Mouse (Mus musculus) liver, embryonic 12.5 days (tissue): ENCODE measurements around the gene Cnbp. TPM values are rescaled to one million over a fixed set of nuclear protein-coding genes. Genes with fewer than 3 reads are reported as not detected.

Source experiments
- ATAC-seq: fragments of 200-750 bp; cut with Nextera tagmentation; 2 replicates; pipeline ENCODE4 v1.8.0; 2017; ENCODE audit warnings: moderate number of reproducible peaks, mild to moderate bottlenecking, moderate library complexity
- H3K27ac ChIP-seq: fragments of 300-500 bp; sonication (generic); 2 replicates; pipeline ENCODE4 v1.5.1; 2016; ENCODE audit warnings: mild to moderate bottlenecking
- H3K27me3 ChIP-seq: fragments of 300-500 bp; sonication (generic); replicated peaks from 2 replicates; pipeline ENCODE4 v1.6.1; 2016; ENCODE audit warnings: mild to moderate bottlenecking, moderate library complexity
- H3K36me3 ChIP-seq: fragments of 300-500 bp; sonication (generic); 2 replicates; pipeline ENCODE4 v1.6.1; 2016; ENCODE audit warnings: mild to moderate bottlenecking, moderate library complexity
- H3K4me1 ChIP-seq: fragments of 300-500 bp; sonication (generic); 2 replicates; pipeline ENCODE4 v1.6.1; 2016
- H3K4me2 ChIP-seq: fragments of 300-500 bp; sonication (generic); 2 replicates; pipeline ENCODE4 v1.6.1; 2016; ENCODE audit warnings: mild to moderate bottlenecking, moderate library complexity
- H3K4me3 ChIP-seq: fragments of 300-500 bp; sonication (generic); 2 replicates; pipeline ENCODE4 v1.5.1; 2016; ENCODE audit warnings: mild to moderate bottlenecking, moderate library complexity
- H3K9ac ChIP-seq: fragments of 300-500 bp; sonication (generic); 2 replicates; pipeline ENCODE4 v1.6.1; 2016; ENCODE audit warnings: mild to moderate bottlenecking, moderate library complexity
- H3K9me3 ChIP-seq: fragments of 300-500 bp; sonication (generic); replicated peaks from 2 replicates; pipeline ENCODE4 v1.6.1; 2016; ENCODE audit warnings: mild to moderate bottlenecking, moderate library complexity
- whole genome bisulfite sequencing: fragments of 180-500 bp; shearing (Covaris S2); methylation state at CpG from one replicate; pipeline ENCODE4 v1.1.7; 2016; ENCODE audit not compliant: insufficient replicate concordance; 5-methylcytosine and 5-hydroxymethylcytosine counted together
- polyA plus RNA-seq: library from polyadenylated mRNA; unstranded; fragments of >200 nt; fragmentation: Nextera tagmentation; extraction: Ambion mirVana; gene quantifications from 2 replicates; pipeline ENCODE4 v1.2.1, GENCODE M21; 2016

The Cnbp gene
- polyA plus RNA-seq = 896 and 933 TPM in 2 replicates

DNA sequence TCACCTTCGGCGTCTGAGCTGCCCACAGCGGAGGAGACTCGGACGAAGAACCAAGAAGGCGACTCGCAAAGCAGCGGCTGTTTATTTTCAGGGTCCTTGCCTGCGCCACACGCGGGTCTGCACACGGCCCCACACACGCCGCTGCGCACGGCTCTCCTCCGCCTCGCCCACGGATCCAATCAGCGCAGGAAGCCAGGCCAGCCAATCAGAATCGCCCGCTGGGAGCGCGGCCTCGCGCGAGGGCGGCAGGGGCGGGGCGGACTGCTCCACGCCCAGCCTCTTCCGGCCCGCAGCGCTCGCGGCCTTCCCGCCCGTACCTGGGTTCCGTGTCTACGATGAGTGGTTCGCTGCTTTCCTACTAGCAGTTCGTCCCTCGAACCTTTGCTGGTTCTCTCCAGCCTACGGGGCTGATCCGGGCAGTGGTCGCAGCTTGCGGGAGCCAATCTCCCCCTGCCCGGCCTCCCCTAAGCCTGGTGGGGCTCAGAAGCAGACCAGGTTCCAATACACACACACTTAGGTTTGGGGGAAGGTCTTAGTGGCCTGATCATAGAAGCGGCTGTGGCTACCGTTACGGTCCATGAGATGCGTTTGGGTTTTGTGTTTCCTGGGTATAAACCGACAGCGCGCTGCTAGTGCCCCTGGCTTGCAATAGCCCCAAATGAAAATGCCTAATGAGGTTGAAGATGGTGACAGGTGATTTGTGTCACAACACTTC, at the start of gene Cnbp:
TSS of gene Cnbp (minus strand) at position 207 of the 715 bp plus-strand sequence.
- Histone ChIP-seq H3K27me3 (no peaks in the 10 kb centered on the region), H3K4me3 (peak within 1 kb of the TSS; percentile 88), H3K4me1 (peaks cover 58% of the 10 kb centered on the region), H3K27ac (peak within 1 kb of the TSS; percentile 92), H3K4me2 (peak within 1 kb of the TSS; percentile 84), H3K9me3 (no peaks in the 10 kb centered on the region), H3K36me3 (peaks cover 29% of the 10 kb centered on the region), H3K9ac (peak within 1 kb of the TSS; percentile 98)
- WGBS = under 1% methylated on average over 55 of the region's 55 CpGs
- ATAC-seq = peak; percentile 95

- H3K9ac ChIP-seq = no peak overlapping the region
- 90% methylated on average over 10 of the region's 10 CpGs for WGBS
- H3K36me3 ChIP-seq = peaks cover 99% of the 10 kb centered on the region
- H3K9me3 ChIP-seq = no peaks in the 10 kb centered on the region
- no peaks in the 10 kb centered on the region for H3K27me3 ChIP-seq
- H3K4me1 ChIP-seq = no peaks in the 10 kb centered on the region
- no peak overlapping the region for H3K27ac ChIP-seq
- ATAC-seq = no peak
- H3K4me2 ChIP-seq = no peak overlapping the region
- no peak overlapping the region for H3K4me3 ChIP-seq
Measured at GRCm38 (mm10) chr6:87898028-87898427, 47.1 kb upstream of the Cnbp start.

- ATAC-seq = no peak
- no peak overlapping the region for H3K4me3 ChIP-seq
- H3K27ac ChIP-seq = no peak overlapping the region
- H3K9ac ChIP-seq = no peak overlapping the region
- H3K36me3 ChIP-seq = peaks cover 99% of the 10 kb centered on the region
- H3K27me3 ChIP-seq = no peaks in the 10 kb centered on the region
- WGBS = 85% methylated on average over 7 of the region's 7 CpGs
- peaks cover 2% of the 10 kb centered on the region for H3K4me1 ChIP-seq
- H3K9me3 ChIP-seq = no peaks in the 10 kb centered on the region
- no peak overlapping the region for H3K4me2 ChIP-seq
Measured at GRCm38 (mm10) chr6:87893931-87894330, 43.0 kb upstream of the Cnbp start.

DNA sequence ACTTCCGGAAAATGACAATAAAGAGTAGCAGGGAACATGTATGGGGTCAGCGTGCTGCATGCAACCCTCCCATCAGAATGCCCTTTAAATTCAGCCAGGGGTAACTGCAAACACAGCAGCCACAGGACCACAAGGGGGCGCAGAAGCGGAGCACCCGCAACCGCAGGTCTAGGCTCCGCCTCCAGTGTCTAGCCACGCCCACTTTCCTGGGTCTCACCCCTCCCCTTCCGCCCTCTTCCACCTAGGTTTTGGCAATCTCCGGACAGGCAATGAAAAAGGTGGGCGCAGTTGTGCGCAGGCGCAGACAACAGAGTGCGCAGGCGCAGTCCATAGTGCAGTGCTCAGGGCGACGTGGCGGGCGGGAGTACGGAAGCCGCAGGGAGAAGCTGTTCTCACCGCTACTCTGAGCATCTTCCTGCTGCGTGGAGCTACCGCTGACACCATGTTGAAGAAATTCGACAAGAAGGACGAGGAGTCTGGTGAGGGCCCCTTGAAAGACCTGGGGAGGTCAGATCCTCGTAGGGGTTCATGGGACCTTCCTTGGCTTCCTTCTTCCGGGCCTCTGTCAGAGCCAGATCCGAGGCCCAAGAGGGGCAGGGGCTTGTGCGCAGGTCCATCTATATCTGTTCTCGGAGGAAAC, 36.8 kb upstream of the Cnbp start, which contains the start of gene Copg1:
TSS of gene Copg1 (plus strand) at position 221 of the 640 bp plus-strand sequence.
- no peaks in the 10 kb centered on the region for H3K9me3 ChIP-seq
- ATAC-seq = peak; percentile 96
- H3K9ac ChIP-seq = peak within 1 kb of the TSS; percentile 86
- peaks cover 19% of the 10 kb centered on the region for H3K4me1 ChIP-seq
- peak within 1 kb of the TSS; percentile 79 for H3K4me3 ChIP-seq
- peak within 1 kb of the TSS; percentile 75 for H3K27ac ChIP-seq
- H3K27me3 ChIP-seq = no peaks in the 10 kb centered on the region
- H3K4me2 ChIP-seq = peak within 1 kb of the TSS; percentile 74
- WGBS = under 1% methylated on average over 31 of the region's 31 CpGs
- peaks cover 40% of the 10 kb centered on the region for H3K36me3 ChIP-seq

DNA sequence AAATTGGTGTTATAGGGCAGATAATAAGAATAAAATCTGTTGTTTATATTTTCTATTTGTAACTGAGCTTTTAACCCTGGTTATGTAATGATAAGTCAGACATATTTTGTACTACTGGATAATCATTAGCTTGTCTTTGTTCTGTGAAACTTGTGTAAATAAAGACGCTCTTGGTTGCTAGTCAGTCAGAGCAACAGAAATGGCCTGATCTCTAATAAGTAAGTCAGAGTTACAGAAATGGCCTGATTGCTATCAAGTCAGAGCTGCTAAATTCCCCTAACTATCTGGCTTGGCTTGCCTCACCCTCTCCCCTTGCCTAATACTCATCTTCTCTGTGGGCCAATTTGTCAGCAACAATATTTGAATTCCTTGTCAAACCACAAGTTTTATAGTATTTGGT, 35.8 kb upstream of the Cnbp start:
- no peak overlapping the region for H3K9ac ChIP-seq
- H3K36me3 ChIP-seq = peaks cover 30% of the 10 kb centered on the region
- H3K9me3 ChIP-seq = no peaks in the 10 kb centered on the region
- no peak overlapping the region for H3K4me3 ChIP-seq
- no peak overlapping the region for H3K4me2 ChIP-seq
- 70% methylated on average over 1 of the region's 1 CpGs for WGBS
- H3K27ac ChIP-seq = peak overlapping the region; percentile 59
- no peak for ATAC-seq
- H3K27me3 ChIP-seq = no peaks in the 10 kb centered on the region
- peaks cover 19% of the 10 kb centered on the region for H3K4me1 ChIP-seq

- H3K4me1 ChIP-seq = peaks cover 24% of the 10 kb centered on the region
- WGBS = 66% methylated on average over 4 of the region's 4 CpGs
- no peak overlapping the region for H3K4me2 ChIP-seq
- no peaks in the 10 kb centered on the region for H3K36me3 ChIP-seq
- no peak overlapping the region for H3K4me3 ChIP-seq
- H3K9me3 ChIP-seq = no peaks in the 10 kb centered on the region
- 0 out of 2 replicates have a peak, but pooled peaks cover 3% of the 10 kb centered on the region for H3K27me3 ChIP-seq
- no peak overlapping the region for H3K27ac ChIP-seq
- no peak overlapping the region for H3K9ac ChIP-seq
- no peak for ATAC-seq
Measured at GRCm38 (mm10) chr6:87882816-87883215, 31.9 kb upstream of the Cnbp start.

DNA sequence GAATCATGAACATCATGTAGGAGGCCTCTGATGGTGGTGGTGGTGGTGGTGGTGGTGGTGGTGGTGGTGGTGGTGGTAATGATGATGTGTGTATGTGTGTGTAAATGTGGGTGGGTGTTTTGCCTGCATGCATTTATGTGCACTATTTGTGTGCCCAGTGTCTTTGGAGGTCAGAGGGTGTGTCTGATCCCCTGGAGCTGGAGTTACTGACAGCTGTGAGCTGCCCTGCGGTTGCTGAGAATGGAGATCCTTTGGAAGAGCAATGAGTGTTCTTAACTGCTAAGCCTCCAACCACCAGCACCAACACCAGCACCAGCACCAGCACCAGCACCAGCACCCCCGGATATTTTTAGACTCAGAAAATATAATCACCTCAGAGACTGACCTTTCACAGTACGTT, 31.3 kb upstream of the Cnbp start:
- 56% methylated on average over 3 of the region's 3 CpGs for WGBS
- Histone ChIP-seq H3K27me3 (0 out of 2 replicates have a peak, but pooled peaks cover 3% of the 10 kb centered on the region), H3K27ac (no peak overlapping the region), H3K36me3 (no peaks in the 10 kb centered on the region), H3K4me3 (no peak overlapping the region), H3K9me3 (no peaks in the 10 kb centered on the region), H3K4me2 (no peak overlapping the region), H3K9ac (no peak overlapping the region), H3K4me1 (peaks cover 24% of the 10 kb centered on the region)
- no peak for ATAC-seq

DNA sequence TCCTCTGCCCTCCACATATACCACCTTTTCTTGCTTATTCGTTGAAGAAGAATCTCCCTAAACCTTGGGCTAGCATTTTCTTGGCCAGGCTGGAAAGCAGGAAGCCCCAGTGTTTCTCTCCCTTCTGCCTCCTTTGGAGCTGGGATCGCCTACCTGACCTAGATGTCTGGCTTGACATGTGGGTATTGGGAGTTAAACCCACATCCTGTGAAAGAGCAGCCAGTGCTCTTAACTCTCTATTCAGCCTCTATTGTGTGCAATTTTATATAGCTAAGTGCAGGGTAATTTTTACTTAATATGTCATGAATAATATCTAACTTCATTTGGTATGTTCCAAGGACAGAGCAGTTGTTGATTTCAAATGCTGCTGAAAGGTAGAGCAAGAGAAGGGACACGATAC, 28.7 kb upstream of the Cnbp start:
- 54% methylated on average over 3 of the region's 3 CpGs for WGBS
- H3K4me3 ChIP-seq = no peak overlapping the region
- H3K4me2 ChIP-seq = no peak overlapping the region
- no peak overlapping the region for H3K27ac ChIP-seq
- no peaks in the 10 kb centered on the region for H3K36me3 ChIP-seq
- peaks cover 40% of the 10 kb centered on the region for H3K4me1 ChIP-seq
- no peaks in the 10 kb centered on the region for H3K9me3 ChIP-seq
- H3K27me3 ChIP-seq = 0 out of 2 replicates have a peak, but pooled peaks cover 3% of the 10 kb centered on the region
- no peak overlapping the region for H3K9ac ChIP-seq
- ATAC-seq = no peak

- Histone ChIP-seq H3K36me3 (no peaks in the 10 kb centered on the region), H3K27me3 (0 out of 2 replicates have a peak, but pooled peaks cover 3% of the 10 kb centered on the region), H3K27ac (no peak overlapping the region), H3K4me3 (no peak overlapping the region), H3K9ac (no peak overlapping the region), H3K9me3 (no peaks in the 10 kb centered on the region), H3K4me1 (peaks cover 40% of the 10 kb centered on the region), H3K4me2 (no peak overlapping the region)
- no peak for ATAC-seq
- 31% methylated on average over 4 of the region's 4 CpGs for WGBS
Measured at GRCm38 (mm10) chr6:87879010-87879409, 28.1 kb upstream of the Cnbp start.

GRCm38 (mm10) chr6:87876068-87876643, 25.2 kb upstream of the Cnbp start:
- peak overlapping the region; percentile 42 for H3K27ac ChIP-seq
- peak overlapping the region; percentile 49 for H3K4me2 ChIP-seq
- no peak overlapping the region for H3K4me3 ChIP-seq
- WGBS = 34% methylated on average over 13 of the region's 13 CpGs
- ATAC-seq = peak; percentile 53; the same call in 1 of the 2 replicates
- no peaks in the 10 kb centered on the region for H3K9me3 ChIP-seq
- H3K9ac ChIP-seq = peak overlapping the region; percentile 51; the same call in 1 of the 2 replicates
- no peaks in the 10 kb centered on the region for H3K36me3 ChIP-seq
- peaks cover 42% of the 10 kb centered on the region for H3K4me1 ChIP-seq
- 0 out of 2 replicates have a peak, but pooled peaks cover 3% of the 10 kb centered on the region for H3K27me3 ChIP-seq

- H3K9ac ChIP-seq = no peak overlapping the region
- H3K27ac ChIP-seq = peak overlapping the region; percentile 42
- no peaks in the 10 kb centered on the region for H3K9me3 ChIP-seq
- ATAC-seq = no peak
- 67% methylated on average over 7 of the region's 7 CpGs for WGBS
- 0 out of 2 replicates have a peak, but pooled peaks cover 3% of the 10 kb centered on the region for H3K27me3 ChIP-seq
- H3K4me3 ChIP-seq = no peak overlapping the region
- no peaks in the 10 kb centered on the region for H3K36me3 ChIP-seq
- peak overlapping the region; percentile 49; the same call in 1 of the 2 replicates for H3K4me2 ChIP-seq
- peaks cover 48% of the 10 kb centered on the region for H3K4me1 ChIP-seq
Measured at GRCm38 (mm10) chr6:87875562-87875961, 24.7 kb upstream of the Cnbp start.

GRCm38 (mm10) chr6:87875083-87875482, 24.2 kb upstream of the Cnbp start:
- H3K36me3 ChIP-seq = no peaks in the 10 kb centered on the region
- WGBS = 72% methylated on average over 1 of the region's 1 CpGs
- H3K9me3 ChIP-seq = no peaks in the 10 kb centered on the region
- H3K27ac ChIP-seq = 0 out of 2 replicates have a peak overlapping the region, but pooled peaks have one; percentile 42
- H3K27me3 ChIP-seq = 0 out of 2 replicates have a peak, but pooled peaks cover 3% of the 10 kb centered on the region
- ATAC-seq = no peak
- H3K4me3 ChIP-seq = no peak overlapping the region
- H3K9ac ChIP-seq = no peak overlapping the region
- H3K4me2 ChIP-seq = no peak overlapping the region
- H3K4me1 ChIP-seq = peaks cover 52% of the 10 kb centered on the region
